Mouse (Mus musculus) ES-CJ7 (cell line): ENCODE data around the gene Tmem37.

ENCODE experiments used
- DNase-seq: peaks from one replicate; pipeline ENCODE4 v3.0.0; 2011; ENCODE audit warnings: low read depth, low spot score

Tmem37 gene

DNA sequence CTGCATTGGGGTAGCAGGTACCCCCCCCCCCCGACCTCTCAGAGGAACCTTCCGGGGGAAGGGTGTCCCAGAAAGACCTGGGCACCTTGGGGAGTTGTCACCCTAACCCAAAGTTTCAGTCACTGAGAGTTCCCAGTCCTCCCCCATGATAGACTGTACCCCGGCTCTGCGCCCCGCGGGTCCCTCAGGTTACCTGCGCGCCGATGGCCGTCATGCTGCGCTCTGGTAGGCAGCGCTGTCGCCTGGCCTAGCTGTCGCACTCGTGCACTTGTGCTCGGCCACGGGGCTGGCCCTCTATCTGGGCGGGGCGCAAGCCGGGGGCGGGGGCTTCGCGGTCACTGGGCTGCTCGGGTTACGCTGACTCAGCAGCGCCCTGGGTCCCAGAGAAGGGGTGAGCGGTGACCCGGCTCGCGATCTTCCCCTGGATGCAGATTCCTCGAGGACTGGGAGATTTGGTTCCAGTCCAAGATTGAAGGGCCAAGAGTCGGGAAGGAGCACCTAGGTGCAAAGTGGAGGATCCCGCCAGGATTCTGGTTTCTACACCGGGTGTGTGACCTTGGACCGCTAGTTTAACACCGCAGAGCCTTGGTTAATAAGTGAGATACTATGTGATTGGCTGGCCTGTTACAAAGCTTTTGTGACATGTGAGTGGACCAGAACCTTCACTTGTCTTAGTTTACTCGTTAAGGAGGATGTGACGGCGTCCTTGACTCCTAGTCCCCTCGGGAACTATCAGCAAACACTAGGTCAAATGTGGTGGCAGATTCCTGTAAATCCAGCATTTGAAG lies at the start of gene Tmem37:
TSS of gene Tmem37 (minus strand) at position 556 of the 788 bp plus-strand sequence.
- DNase-seq: peak; percentile 72

- DNase-seq: no peak
Observed at GRCm38 (mm10) chr1:120122634-120123383, 48.9 kb upstream of the Tmem37 start.

DNA sequence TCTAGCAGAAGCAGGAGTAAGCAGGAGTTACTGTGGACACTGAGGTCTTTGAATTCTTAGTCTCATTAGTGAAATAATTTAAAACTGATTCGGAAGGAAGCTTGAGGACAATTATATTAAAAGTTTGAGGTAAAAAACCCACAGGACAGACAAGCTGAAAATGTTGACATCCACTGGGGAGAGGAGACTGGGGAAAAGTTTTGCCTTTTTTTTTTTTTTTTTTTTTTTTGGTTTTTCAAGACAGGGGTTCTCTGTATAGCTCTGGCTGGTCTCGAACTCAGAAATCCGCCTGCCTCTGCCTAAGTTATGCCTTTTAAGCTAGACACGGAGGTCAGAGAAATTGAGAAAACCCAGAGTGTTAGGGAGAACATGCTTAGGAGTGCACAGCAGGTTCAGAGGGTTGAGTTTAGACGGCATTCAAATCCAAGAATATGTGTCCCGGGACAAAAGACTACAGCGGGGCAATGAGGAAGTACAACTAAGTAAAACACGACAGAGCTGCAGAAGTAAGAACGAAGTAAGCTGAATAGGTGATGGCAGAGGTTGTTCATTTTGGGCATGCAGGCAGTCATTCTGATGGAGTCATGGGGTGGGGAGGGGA lies 48.2 kb upstream of the Tmem37 start:
- no peak for DNase-seq

DNA sequence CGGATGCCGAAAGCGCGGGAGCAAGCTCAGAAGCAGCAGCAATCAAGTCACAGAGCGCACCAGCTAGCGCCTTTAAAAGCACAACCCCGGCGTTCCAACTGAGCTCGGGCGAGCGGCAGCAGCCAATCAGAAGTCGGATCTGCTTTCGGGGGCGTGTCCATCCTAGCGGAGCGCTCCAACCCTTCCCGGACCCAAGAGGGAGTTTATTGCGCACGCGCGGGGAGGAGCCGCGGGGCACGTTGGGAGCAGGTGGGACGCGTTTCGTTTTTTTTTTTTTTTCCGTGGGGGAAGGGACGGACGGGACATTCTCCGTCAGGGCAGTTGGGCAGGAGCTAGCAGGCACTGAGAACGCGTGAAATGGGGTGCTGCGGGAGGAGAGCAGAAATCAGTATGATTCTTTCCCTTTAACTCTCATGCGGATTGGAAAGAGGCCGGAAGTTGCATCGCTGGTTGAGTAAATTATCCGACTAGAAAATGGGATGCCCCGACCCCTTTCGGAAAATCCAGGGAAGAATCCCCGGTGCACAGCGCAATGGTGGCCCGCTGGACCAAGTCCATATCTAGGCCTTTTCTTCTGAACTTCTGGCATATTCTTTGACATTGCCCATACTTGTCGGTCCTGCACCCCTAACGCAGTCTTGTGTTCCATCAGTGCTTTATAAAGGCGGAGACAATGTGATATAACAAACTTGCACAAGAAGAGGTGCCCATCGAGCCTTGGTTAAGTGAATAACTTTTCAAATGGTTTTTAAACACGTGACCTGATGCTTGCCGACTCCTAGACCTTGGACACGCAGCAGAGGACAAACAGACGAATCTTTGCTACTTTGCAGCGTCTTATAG lies 47.3 kb upstream of the Tmem37 start, which contains the start of the genes Dbi and 3110009E18Rik:
TSS of gene Dbi (minus strand) at position 110 of the 843 bp plus-strand sequence.
TSS of gene 3110009E18Rik (plus strand) at position 219 of the 843 bp plus-strand sequence.
- DNase-seq: peak; percentile 99

DNA sequence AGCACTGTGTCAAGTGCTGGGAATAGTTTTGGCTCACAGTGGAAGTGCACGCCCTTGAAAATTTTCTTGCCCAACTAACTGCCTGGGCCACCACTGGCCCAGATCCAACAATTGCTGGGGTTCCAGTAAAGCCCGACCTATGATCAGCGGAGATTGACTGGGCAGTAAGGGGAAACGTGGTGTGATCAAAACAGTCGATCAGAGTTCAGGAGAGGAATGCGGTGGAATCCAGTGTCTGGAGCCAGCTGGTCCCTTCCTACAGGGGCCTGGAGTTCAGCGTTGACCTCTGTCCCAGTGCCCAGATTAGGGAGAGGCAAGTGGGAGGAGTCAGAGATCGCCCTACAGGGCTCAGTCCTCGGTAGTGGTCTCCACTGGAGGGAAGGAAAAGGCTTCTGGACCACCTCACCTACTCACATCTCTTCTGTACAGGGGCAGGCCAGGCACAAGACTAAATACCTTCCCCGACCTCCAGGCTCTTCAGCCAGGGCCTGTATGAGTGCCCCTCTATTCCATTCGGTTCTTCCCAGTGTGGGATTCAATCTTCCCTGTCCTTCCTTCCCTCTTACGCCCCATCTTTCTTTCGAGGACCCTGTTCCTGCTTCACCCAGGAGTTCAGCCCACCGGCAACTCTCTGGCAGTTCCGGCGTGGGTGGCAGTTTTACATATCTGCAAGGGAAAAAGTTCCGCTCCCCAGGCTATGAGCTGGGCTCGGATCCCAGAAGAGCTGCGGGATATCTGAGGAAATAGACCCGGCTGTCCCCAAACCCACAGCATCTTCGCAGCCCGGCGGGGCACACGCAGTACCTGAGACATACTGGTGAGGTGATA lies 46.5 kb upstream of the Tmem37 start:
- peak; percentile 50 for DNase-seq

GRCm38 (mm10) chr1:120119389-120119788 lies 45.5 kb upstream of the Tmem37 start:
- no peak for DNase-seq

GRCm38 (mm10) chr1:120118854-120119253 lies 45.0 kb upstream of the Tmem37 start:
- no peak for DNase-seq

- DNase-seq: no peak
Observed at GRCm38 (mm10) chr1:120116106-120116505, 42.2 kb upstream of the Tmem37 start.

DNA sequence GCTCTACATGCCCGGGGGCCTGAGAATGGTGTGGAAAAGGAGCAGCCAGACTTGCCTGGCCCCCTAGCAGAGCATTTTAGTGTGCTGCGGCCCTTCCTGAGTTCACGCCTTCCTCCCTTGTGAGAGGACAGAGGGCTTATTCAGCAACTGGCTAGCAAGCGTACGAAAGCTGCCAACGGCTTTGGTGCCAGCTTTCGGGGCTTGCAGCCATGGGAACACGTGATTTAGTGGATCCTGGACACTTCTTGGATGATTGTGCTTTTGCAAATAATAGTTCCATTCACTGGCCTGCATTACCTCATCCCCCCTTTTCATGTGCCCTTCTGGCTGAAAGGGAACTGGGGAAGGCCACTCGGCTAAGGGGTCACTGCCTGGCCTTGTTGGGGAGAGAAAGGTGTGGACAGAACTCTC lies 41.8 kb upstream of the Tmem37 start:
- DNase-seq: no peak

DNA sequence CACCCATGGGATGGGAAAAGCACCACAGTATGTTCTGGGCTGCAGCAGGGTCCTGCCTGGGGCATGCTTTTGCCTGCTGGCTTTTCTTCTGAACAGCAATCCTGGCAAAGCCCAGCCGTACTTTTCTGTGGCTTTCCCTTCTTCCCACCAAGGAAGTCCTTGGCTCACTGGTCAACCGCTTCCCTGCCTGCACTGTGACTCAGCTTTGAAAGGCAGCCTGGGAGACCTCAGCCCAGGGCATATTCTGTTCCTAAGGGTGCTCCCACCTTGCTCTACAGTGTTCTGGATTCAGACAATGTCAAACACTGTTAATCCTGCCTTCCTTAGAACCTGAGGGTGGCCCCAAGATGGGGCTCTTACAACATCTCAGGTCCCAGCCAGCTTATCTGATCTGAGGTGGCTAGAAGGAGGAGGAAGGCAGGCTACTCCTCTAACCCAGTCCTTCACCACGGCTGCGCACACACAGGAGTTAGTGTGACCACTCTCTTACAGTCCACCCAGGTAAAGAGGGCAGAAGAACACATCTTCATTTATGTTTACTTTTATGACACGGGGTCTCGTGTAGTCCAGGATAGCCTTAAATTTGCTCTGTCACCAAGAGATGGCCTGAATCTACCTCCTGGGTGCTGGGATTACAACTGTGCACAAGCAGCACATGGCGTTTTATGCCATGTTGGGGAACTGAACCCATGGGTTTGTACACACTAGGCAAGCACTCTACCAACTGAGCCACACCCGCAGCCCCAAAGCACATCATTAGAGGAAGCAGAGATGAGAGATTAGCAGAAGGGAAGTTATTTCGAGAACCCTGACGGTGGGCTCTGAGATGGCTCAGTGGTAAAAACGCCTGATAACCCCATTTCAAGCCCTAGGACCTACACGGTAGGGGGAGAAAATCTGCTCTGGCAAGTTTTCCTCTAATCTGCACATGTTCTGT lies 38.6 kb upstream of the Tmem37 start:
- DNase-seq: no peak

DNA sequence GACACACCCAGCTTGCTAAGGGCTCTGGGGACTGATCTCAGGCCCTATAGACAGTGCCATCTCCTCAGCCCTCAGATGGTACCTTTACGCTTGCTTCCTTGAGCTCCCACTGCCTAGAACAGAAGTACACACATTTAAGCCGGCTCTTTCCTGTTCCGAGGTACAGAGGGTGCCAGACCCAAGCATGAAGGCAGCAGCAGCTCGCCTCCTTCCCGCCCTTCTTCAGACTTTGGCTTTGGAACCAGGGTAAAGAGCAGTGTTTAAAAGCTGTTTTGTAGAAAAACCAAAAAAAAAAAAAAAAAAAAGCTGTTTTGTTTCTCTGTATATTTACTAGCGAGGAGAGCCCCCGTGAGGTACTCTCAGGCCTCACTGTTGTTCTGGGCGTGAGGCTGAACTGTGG lies 37.9 kb upstream of the Tmem37 start:
- no peak for DNase-seq

DNA sequence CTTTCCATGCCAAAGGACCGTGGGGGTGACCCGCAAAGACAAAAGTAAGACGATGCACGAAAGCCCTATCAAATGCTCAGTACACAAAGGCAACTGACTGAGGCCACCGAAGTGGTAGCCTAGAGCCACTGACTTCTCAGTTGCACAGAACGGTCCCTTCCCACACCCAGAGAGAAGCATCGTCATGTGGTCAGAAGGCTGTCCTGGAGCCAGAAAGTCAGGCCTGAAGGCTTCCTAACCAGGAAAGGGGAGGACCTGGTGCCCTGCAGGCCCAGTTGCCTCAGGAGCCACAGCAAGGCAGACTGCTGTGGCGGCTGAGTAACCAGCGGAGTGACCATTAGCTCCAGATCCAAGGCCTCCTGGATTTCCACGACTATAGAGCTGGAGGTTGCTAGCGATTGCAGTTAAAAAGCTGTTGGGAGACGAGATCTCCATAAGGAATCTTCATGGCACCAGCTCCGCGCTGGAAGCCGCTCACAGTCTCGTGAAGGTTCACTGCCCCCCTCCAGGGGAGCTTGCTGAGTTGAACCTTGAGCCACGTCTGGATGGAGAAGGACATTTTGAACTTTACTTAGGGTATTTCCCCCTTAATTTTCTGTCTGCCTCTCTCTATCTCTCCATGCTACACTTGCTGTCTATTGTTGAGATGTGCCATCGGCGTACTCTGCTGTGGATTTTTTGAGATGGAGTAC lies 36.0 kb upstream of the Tmem37 start:
- DNase-seq: no peak

DNA sequence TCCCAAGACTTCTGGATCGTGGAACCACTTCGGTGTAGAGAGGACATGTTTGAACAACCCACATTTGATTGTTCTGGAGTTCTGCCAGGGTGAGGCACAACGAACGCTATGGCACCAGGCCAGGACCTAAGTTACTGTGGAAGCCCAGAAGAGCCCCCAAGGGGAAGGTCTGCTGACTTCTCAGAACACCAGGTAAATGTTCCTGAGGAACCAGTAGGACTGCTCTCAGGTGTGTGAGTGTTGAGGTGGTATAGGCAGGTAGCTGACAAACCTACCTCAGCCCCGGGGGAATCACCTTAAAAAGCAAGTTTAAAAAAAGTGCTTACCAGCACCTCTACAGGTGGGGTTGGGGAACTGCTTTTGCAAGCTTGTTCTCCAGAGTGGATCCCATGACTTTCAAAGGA lies 31.7 kb upstream of the Tmem37 start:
- DNase-seq: no peak

- DNase-seq: no peak
Observed at GRCm38 (mm10) chr1:120101227-120101609, 27.3 kb upstream of the Tmem37 start.

DNA sequence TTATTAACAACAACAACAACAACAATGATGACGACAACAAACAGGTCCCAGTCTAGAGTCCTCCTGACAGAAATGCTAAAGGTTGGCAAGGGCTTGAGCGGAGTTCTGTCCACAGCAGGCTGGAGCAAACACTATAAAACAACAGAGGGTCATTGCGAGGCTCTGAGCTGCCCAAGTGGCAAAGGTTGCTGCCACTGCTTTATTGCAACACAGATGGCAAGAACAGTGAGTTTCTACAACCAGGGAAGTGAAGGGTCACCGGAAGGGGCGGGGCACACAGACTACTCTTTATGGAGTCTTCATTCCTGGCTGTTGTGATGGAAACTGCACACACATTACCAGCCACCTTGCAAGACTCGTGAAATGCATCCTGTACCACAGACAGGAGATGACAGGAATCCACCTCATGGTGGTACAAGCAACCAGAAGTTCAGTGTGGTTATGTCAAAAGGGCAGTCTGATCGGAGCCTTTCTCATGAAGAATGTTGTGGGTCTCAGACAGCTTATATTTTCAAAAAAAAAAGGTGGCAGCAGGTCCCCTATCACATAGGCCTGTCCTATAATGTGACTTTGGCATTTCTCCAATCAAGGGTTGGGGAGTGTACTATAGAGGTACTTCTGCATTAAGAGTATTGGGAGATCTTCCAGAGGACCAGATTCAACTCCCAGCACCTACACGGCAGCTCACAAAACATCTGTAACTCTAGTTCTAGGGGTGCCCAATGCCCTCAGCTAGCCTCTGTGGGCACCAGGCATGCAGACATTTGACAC lies 26.8 kb upstream of the Tmem37 start:
- no peak for DNase-seq

DNA sequence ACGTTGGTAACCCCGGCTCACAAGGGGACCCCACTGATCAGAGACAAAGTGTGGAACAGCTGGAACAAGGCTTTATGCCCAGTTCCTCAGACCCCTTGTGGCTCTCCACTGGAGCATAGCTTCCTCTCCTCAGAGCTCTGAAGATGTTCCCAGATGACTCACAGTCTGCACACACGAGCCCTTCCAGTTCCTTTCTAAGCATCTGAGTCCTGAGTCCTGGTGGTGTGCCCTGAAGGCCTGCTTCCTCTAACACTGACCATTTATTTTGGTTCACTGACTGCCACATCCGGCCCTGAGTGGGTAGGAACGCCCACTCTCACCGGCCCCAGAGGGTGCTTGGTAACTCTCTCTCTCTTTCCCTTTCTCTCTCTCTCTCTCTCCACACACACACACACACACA lies 25.6 kb upstream of the Tmem37 start:
- DNase-seq: no peak

DNA sequence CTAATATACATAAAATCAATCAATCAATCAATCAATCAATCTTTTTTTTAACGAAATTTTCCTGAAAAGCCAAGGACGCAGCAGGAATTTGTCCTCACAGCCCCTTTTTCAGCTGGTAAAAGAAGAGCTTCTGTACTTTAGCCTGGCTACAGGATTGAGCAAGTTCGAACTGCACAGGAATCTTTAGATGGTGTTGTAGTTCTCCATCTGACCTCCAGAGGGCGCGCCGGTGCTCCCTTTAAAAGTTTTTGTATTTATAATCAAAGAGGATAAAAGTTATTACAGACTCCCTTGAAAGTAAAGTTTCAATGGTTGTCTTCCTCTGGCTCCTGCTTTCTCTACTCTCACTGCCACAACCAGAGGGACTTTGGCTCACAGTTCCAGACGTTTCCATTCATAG lies 24.5 kb upstream of the Tmem37 start:
- DNase-seq: peak; percentile 48

DNA sequence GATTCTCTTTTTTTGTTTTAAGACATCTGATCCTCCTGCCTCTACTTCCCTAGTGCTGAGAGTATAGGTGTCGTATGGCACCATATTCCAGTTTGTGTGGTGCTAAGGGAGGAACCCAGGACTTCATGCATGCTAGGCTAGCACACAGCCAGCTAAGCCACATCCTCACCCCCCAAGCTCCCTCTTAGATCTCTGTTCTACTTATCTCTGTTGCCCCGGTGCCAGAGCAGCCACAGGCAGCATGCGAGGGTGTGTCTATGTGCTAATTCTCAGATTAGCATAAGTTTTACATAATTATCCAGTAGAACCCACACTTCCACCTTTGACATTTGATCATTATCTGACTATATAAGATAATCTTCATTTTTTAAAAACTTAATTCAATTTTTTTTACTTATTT lies 21.0 kb upstream of the Tmem37 start:
- no peak for DNase-seq
